Mouse (Mus musculus): Measurements from ENCODE around the gene Htt. TPM values are rescaled to one million over a fixed set of nuclear protein-coding genes. Genes with fewer than 3 reads are reported as not detected.
"Not testable (repeated sequence)": the region's sequence is repeated elsewhere in the genome, so short reads cannot be mapped to it uniquely, and the experiment has no call there.

Htt gene
- polyA plus RNA-seq, 1 experiment from 2014 or later, result 6.0 TPM

DNA sequence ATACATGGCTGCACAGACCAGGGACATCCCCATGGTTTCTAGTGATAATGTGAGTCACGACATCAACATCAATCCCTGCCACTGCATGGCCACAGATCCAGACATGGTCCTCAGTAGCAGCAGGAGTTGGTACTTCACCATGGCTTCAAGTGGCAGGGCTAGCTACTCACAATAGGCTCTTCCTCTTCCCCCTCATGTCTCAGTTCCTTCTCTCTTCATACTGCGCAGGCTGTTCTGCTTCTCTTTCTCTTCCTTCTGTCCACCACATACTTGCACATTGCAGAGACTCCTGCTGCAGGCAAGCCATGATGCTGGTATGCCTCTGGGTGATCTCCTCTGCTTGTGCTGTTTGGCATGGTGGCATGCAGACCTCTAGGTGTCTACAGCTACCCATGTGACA lies 11.9 kb downstream of the Htt start:
- no peak overlapping the region for H3K4me3 ChIP-seq

DNA sequence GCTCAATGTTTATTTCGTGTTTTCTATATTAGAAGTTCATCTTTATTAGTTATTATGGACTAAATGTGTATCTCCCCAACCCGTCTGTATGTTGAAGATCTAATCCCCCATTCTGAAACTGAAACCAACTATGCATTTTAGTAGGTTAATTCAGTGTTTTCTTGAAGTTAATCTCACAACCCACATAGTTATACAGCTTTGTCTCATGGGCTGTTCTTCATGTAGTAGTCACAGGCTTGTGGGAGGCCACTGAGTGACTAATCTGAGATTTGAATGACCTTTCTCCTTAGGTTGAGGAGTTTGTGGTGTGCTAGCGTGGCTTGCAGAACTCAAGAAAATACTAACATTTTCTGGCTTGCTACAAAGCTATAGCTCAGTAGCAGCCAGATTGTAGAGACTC lies 23.5 kb downstream of the Htt start:
- no peaks in the 10 kb centered on the region for H3K4me1 ChIP-seq (replicated peaks)
- no peak for ATAC-seq (replicated peaks; ENCODE audit: insufficient number of reproducible peaks, insufficient read depth, low FRiP score, low read depth)
- H3K27ac ChIP-seq, result no peak overlapping the region
- WGBS, result 89% methylated on average over 3 of the region's 3 CpGs
- no peak overlapping the region for H3K4me3 ChIP-seq
- peaks cover 15% of the 10 kb centered on the region; the same call in 1 of the 2 replicates for H3K36me3 ChIP-seq
- no peaks in the 10 kb centered on the region for H3K27me3 ChIP-seq
- no peak overlapping the region for H3K4me2 ChIP-seq
- H3K9ac ChIP-seq, result no peak overlapping the region
- H3K9me3 ChIP-seq (replicated peaks), result no peaks in the 10 kb centered on the region

More for the DNA sequence above, 11.9 kb downstream of the Htt start:
- H3K27ac ChIP-seq, result no peak overlapping the region
- 0 out of 2 replicates have a peak, but pooled peaks cover 4% of the 10 kb centered on the region for H3K4me1 ChIP-seq (replicated peaks)
- no peaks in the 10 kb centered on the region for H3K9me3 ChIP-seq (replicated peaks)
- no peak for ATAC-seq (replicated peaks; ENCODE audit: insufficient number of reproducible peaks, insufficient read depth, low FRiP score, low read depth)
- H3K9ac ChIP-seq, result no peak overlapping the region
- H3K27me3 ChIP-seq, result no peaks in the 10 kb centered on the region
- no peaks in the 10 kb centered on the region for H3K36me3 ChIP-seq
- WGBS, result 82% methylated on average over 2 of the region's 2 CpGs
- H3K4me2 ChIP-seq, result no peak overlapping the region

- no peak overlapping the region for H3K4me2 ChIP-seq
- no peaks in the 10 kb centered on the region for H3K9me3 ChIP-seq (replicated peaks)
- H3K27me3 ChIP-seq, result no peaks in the 10 kb centered on the region
- no peak overlapping the region for H3K9ac ChIP-seq
- no peaks in the 10 kb centered on the region for H3K4me1 ChIP-seq (replicated peaks)
- H3K27ac ChIP-seq, result no peak overlapping the region
- H3K36me3 ChIP-seq, result peaks cover 22% of the 10 kb centered on the region
- no peak for ATAC-seq (replicated peaks; ENCODE audit: insufficient number of reproducible peaks, insufficient read depth, low FRiP score, low read depth)
- WGBS, result 71% methylated on average over 2 of the region's 2 CpGs
- H3K4me3 ChIP-seq, result no peak overlapping the region
Observed at GRCm38 (mm10) chr5:34791141-34791540, 29.6 kb downstream of the Htt start.

DNA sequence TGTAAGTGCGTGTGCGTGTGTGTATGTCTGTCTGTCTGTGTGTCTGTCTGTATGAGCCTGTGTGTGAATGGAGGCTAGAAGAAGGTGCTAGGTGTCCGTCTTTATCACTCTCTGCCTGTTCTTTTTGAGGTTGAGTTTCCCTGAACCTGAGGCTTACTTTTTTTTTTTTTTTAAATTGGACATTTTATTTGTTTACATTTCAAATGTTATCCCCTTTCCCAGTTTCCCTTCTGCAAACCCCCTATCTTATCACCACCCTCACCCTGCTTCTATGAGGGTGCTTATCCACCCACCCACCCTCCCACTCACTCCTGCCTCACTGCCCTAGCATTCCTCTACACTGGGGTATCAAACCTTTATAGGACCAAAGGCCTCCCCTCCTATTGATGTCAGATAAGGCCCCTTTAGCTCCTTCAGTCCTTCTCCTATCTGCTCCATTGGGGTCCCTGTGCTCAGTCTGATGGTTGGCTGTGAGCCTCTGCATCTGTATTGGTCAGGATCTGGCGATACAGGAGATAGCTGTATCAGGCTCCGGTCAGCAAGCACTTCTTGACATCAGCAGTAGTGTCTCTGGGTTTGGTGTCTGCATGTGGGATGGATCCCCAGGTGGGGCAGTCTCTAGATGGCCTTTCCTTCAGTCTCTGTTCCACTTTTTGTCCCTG lies 38.9 kb downstream of the Htt start:
- no peaks in the 10 kb centered on the region for H3K9me3 ChIP-seq (replicated peaks)
- WGBS, result 84% methylated on average over 5 of the region's 5 CpGs
- no peak for ATAC-seq (replicated peaks; ENCODE audit: insufficient number of reproducible peaks, insufficient read depth, low FRiP score, low read depth)
- no peaks in the 10 kb centered on the region for H3K4me1 ChIP-seq (replicated peaks)
- H3K27me3 ChIP-seq, result no peaks in the 10 kb centered on the region
- H3K36me3 ChIP-seq, result peaks cover 53% of the 10 kb centered on the region
- H3K4me2 ChIP-seq, result no peak overlapping the region
- no peak overlapping the region for H3K27ac ChIP-seq
- H3K9ac ChIP-seq, result no peak overlapping the region
- no peak overlapping the region for H3K4me3 ChIP-seq

- Histone ChIP-seq H3K4me2 (no peak overlapping the region), H3K27ac (no peak overlapping the region), H3K4me1 (replicated peaks) (no peaks in the 10 kb centered on the region), H3K27me3 (no peaks in the 10 kb centered on the region), H3K9ac (no peak overlapping the region), H3K36me3 (peaks cover 42% of the 10 kb centered on the region), H3K4me3 (no peak overlapping the region), H3K9me3 (replicated peaks) (no peaks in the 10 kb centered on the region)
- WGBS, result 93% methylated on average over 1 of the region's 1 CpGs
- no peak for ATAC-seq (replicated peaks; ENCODE audit: insufficient number of reproducible peaks, insufficient read depth, low FRiP score, low read depth)
Observed at GRCm38 (mm10) chr5:34806038-34806437, 44.5 kb downstream of the Htt start.

GRCm38 (mm10) chr5:34822431-34823149 lies 61.0 kb downstream of the Htt start:
- Histone ChIP-seq H3K9ac (no peak overlapping the region), H3K36me3 (peaks cover 33% of the 10 kb centered on the region), H3K4me3 (no peak overlapping the region), H3K9me3 (replicated peaks) (no peaks in the 10 kb centered on the region), H3K4me1 (replicated peaks) (no peaks in the 10 kb centered on the region), H3K27me3 (no peaks in the 10 kb centered on the region), H3K4me2 (no peak overlapping the region), H3K27ac (no peak overlapping the region)
- 90% methylated on average over 3 of the region's 3 CpGs for WGBS
- ATAC-seq (replicated peaks; ENCODE audit: insufficient number of reproducible peaks, insufficient read depth, low FRiP score, low read depth), result no peak

- Histone ChIP-seq H3K36me3 (peaks cover 36% of the 10 kb centered on the region), H3K4me1 (replicated peaks) (no peaks in the 10 kb centered on the region), H3K9ac (no peak overlapping the region), H3K4me2 (no peak overlapping the region), H3K27ac (no peak overlapping the region), H3K9me3 (replicated peaks) (no peaks in the 10 kb centered on the region), H3K27me3 (no peaks in the 10 kb centered on the region), H3K4me3 (no peak overlapping the region)
- 97% methylated on average over 3 of the region's 3 CpGs for WGBS
- ATAC-seq (replicated peaks; ENCODE audit: insufficient number of reproducible peaks, insufficient read depth, low FRiP score, low read depth), result no peak
Observed at GRCm38 (mm10) chr5:34854079-34854478, 92.5 kb downstream of the Htt start.

GRCm38 (mm10) chr5:34865367-34865766 lies 103.8 kb downstream of the Htt start:
- Histone ChIP-seq H3K4me1 (replicated peaks) (no peaks in the 10 kb centered on the region), H3K4me2 (no peak overlapping the region), H3K27me3 (no peaks in the 10 kb centered on the region), H3K27ac (no peak overlapping the region), H3K4me3 (no peak overlapping the region), H3K9me3 (replicated peaks) (no peaks in the 10 kb centered on the region), H3K9ac (no peak overlapping the region), H3K36me3 (peaks cover 48% of the 10 kb centered on the region)
- no peak for ATAC-seq (replicated peaks; ENCODE audit: insufficient number of reproducible peaks, insufficient read depth, low FRiP score, low read depth)
- WGBS, result 75% methylated on average over 5 of the region's 5 CpGs

- not testable (repeated sequence) for ATAC-seq (replicated peaks; ENCODE audit: insufficient number of reproducible peaks, insufficient read depth, low FRiP score, low read depth); H3K27me3 ChIP-seq; H3K4me3 ChIP-seq; H3K4me2 ChIP-seq; H3K9me3 ChIP-seq (replicated peaks); H3K4me1 ChIP-seq (replicated peaks); H3K27ac ChIP-seq; H3K9ac ChIP-seq
- WGBS, result 80% methylated on average over 3 of the region's 3 CpGs
- peaks cover 62% of the 10 kb centered on the region for H3K36me3 ChIP-seq
Observed at GRCm38 (mm10) chr5:34880307-34880706, 118.8 kb downstream of the Htt start.

GRCm38 (mm10) chr5:34881023-34881422 lies 119.5 kb downstream of the Htt start:
- WGBS, result 73% methylated on average over 3 of the region's 3 CpGs
- no peak overlapping the region for H3K27ac ChIP-seq
- peaks cover 63% of the 10 kb centered on the region for H3K36me3 ChIP-seq
- no peaks in the 10 kb centered on the region for H3K27me3 ChIP-seq
- H3K4me1 ChIP-seq (replicated peaks), result no peaks in the 10 kb centered on the region
- no peaks in the 10 kb centered on the region for H3K9me3 ChIP-seq (replicated peaks)
- no peak overlapping the region for H3K9ac ChIP-seq
- ATAC-seq (replicated peaks; ENCODE audit: insufficient number of reproducible peaks, insufficient read depth, low FRiP score, low read depth), result no peak
- no peak overlapping the region for H3K4me3 ChIP-seq
- no peak overlapping the region for H3K4me2 ChIP-seq

GRCm38 (mm10) chr5:34885250-34885649 lies 123.7 kb downstream of the Htt start:
- no peaks in the 10 kb centered on the region for H3K9me3 ChIP-seq (replicated peaks)
- no peaks in the 10 kb centered on the region for H3K27me3 ChIP-seq
- peaks cover 54% of the 10 kb centered on the region for H3K36me3 ChIP-seq
- 84% methylated on average over 3 of the region's 3 CpGs for WGBS
- H3K27ac ChIP-seq, result no peak overlapping the region
- no peak overlapping the region for H3K4me2 ChIP-seq
- H3K4me3 ChIP-seq, result no peak overlapping the region
- no peak overlapping the region for H3K9ac ChIP-seq
- ATAC-seq (replicated peaks; ENCODE audit: insufficient number of reproducible peaks, insufficient read depth, low FRiP score, low read depth), result no peak
- H3K4me1 ChIP-seq (replicated peaks), result no peaks in the 10 kb centered on the region

DNA sequence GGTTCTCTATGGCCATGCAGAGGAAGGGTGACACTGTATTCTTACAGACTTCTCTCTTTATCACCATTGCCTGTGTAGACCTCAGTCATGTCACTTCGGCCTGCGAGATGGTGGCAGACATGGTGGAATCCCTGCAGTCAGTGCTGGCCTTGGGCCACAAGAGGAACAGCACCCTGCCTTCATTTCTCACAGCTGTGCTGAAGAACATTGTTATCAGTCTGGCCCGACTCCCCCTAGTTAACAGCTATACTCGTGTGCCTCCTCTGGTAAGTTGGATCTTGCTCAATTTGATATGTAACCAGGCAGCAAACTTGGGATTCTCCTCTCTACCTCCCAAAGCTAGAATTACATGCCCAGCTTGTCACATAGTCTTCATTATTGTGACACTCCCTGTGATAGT lies 127.7 kb downstream of the Htt start:
- ATAC-seq (replicated peaks; ENCODE audit: insufficient number of reproducible peaks, insufficient read depth, low FRiP score, low read depth), result no peak
- Histone ChIP-seq H3K4me2 (no peak overlapping the region), H3K4me3 (no peak overlapping the region), H3K4me1 (replicated peaks) (no peaks in the 10 kb centered on the region), H3K27ac (no peak overlapping the region), H3K9ac (no peak overlapping the region), H3K36me3 (peaks cover 62% of the 10 kb centered on the region), H3K9me3 (replicated peaks) (no peaks in the 10 kb centered on the region), H3K27me3 (no peaks in the 10 kb centered on the region)
- 72% methylated on average over 4 of the region's 4 CpGs for WGBS

Measured in heart, embryonic 15.5 days (tissue).